Mouse (Mus musculus): ENCODE data around the gene Zc3h14. TPM values are rescaled to one million over a fixed set of nuclear protein-coding genes. Genes with fewer than 3 reads are reported as not detected.

The Zc3h14 gene
- polyA plus RNA-seq (2015; fragmentation: Nextera tagmentation; extraction: Ambion mirVana) = 34.1 and 37.9 TPM in 2 replicates

DNA sequence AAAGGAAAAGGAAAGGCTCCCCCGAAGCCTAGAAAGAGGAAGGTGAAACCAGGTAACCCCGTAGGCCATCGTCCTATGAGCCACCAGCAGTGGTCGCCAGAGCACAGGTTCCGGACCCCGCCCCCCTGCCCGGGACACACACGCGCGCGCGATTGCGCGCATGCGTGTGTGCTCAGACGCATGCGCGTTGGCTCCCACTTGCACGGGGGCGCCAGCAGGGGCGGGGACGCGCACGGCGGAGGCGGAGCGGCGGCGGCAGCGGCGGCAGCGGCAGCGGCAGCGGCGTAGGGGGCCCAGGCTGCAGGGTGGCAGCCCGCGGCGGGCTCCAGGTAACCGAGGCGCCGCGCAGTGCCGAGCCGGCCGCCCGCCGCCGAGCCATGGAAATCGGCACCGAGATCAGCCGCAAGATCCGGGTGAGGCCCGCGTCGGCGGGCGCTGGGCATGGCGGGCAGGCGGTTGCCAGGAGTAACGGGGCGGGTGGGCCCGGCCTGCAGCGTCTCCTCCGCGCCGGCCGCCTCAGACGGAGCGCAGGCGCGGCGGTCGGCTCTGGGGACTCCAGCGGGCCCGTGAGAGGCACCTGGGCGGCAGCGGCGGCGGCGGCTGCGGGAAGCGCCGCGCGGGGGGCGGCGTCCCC lies at the start of gene Zc3h14:
TSS of gene Zc3h14 (plus strand) at position 219 of the 634 bp plus-strand sequence.
- Histone ChIP-seq H3K27me3 (replicated peaks; ENCODE audit: control insufficient read depth, insufficient read depth, low read length) (no peaks in the 10 kb centered on the region), H3K9ac (ENCODE audit: low read depth, low read length) (peak within 1 kb of the TSS; percentile 86), H3K9me3 (ENCODE audit: control insufficient read depth) (no peaks in the 10 kb centered on the region), H3K4me1 (replicated peaks; ENCODE audit: control insufficient read depth, insufficient read depth, low read length) (no peaks in the 10 kb centered on the region), H3K4me3 (ENCODE audit: low read depth, low read length) (peak within 1 kb of the TSS; percentile 90), H3K4me2 (replicated peaks; ENCODE audit: low read depth) (peak within 1 kb of the TSS; percentile 66), H3K27ac (ENCODE audit: low read depth, low read length) (peak within 1 kb of the TSS; percentile 85), H3K36me3 (ENCODE audit: control insufficient read depth, insufficient read depth) (0 out of 2 replicates have a peak, but pooled peaks cover 4% of the 10 kb centered on the region)
- TF ChIP-seq CTCF (IDR thresholded peaks at IDR 0.05; ENCODE audit: low read depth) = peak; percentile 82
- ATAC-seq = peak; percentile 97
- under 1% methylated on average over 69 of the region's 87 CpGs for WGBS

DNA sequence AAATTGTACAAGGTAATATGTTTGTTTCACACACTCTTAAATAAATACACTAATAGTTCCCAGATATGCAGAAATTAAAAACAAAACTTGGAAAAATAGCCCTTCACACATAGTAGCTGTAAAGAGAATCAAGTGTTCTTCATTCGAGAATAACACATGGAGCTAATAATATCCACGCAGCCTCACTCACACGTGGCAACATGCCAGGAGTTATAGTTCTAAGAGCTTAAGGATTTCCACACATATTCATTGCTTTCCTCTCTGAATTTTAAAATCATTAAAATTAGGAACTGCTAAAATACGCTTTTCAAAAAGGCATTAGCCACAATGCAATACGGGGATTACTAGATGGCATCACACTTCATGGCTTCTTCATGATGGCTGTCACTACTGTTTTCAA lies 49.6 kb upstream of the Zc3h14 start:
- Histone ChIP-seq H3K4me2 (replicated peaks; ENCODE audit: low read depth) (no peak overlapping the region), H3K4me1 (replicated peaks; ENCODE audit: control insufficient read depth, insufficient read depth, low read length) (no peaks in the 10 kb centered on the region), H3K9me3 (ENCODE audit: control insufficient read depth) (no peaks in the 10 kb centered on the region), H3K9ac (ENCODE audit: low read depth, low read length) (no peak overlapping the region), H3K36me3 (ENCODE audit: control insufficient read depth, insufficient read depth) (peaks cover 18% of the 10 kb centered on the region), H3K27ac (ENCODE audit: low read depth, low read length) (no peak overlapping the region), H3K4me3 (ENCODE audit: low read depth, low read length) (no peak overlapping the region), H3K27me3 (replicated peaks; ENCODE audit: control insufficient read depth, insufficient read depth, low read length) (no peaks in the 10 kb centered on the region)
- WGBS = 75% methylated on average over 5 of the region's 5 CpGs
- no peak for TF ChIP-seq CTCF (IDR thresholded peaks at IDR 0.05; ENCODE audit: low read depth)
- no peak for ATAC-seq

DNA sequence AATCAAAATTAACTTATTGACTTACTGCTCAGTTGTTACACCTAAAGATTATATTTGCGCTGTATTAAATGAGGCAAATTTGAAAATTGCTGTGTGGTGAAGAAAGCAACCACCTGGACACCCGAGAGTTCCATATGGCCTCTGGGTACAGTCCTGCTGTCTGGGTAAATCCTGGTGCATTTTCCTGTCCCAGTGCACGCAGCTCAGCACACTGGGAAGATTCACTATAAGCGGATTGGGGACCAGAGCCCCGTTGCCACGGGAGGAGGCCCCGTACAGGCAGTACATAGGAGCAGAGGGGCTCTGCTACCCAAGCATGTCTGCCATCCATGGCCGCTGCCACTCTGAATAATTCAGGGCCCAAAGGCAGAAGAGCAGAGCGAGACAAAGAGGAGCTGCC lies 45.2 kb upstream of the Zc3h14 start:
- Histone ChIP-seq H3K27me3 (replicated peaks; ENCODE audit: control insufficient read depth, insufficient read depth, low read length) (no peaks in the 10 kb centered on the region), H3K4me2 (replicated peaks; ENCODE audit: low read depth) (no peak overlapping the region), H3K36me3 (ENCODE audit: control insufficient read depth, insufficient read depth) (peaks cover 18% of the 10 kb centered on the region; the same call in 1 of the 2 replicates), H3K27ac (ENCODE audit: low read depth, low read length) (no peak overlapping the region), H3K4me3 (ENCODE audit: low read depth, low read length) (no peak overlapping the region), H3K9ac (ENCODE audit: low read depth, low read length) (no peak overlapping the region), H3K9me3 (ENCODE audit: control insufficient read depth) (no peaks in the 10 kb centered on the region), H3K4me1 (replicated peaks; ENCODE audit: control insufficient read depth, insufficient read depth, low read length) (no peaks in the 10 kb centered on the region)
- ATAC-seq = no peak
- TF ChIP-seq CTCF (IDR thresholded peaks at IDR 0.05; ENCODE audit: low read depth) = no peak
- 95% methylated on average over 9 of the region's 9 CpGs for WGBS

DNA sequence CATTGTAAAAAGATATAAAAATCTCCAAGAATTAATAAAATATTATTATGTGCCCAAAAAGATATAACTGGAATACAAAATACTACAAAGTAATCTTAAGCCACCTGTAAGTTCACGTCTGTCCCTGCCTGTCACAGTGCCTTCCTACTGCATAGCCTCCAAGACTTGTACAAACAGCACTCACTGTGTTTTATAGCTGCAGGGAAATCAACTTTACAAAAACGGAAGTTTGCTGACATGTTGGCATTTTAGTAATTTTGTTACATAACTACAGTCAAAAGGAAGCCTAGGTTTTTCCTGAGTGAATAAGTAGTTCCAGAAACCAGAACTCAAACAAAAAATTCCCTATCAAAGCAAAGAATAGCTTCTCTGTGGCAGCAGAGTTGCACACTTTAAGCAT lies 43.2 kb upstream of the Zc3h14 start:
- Histone ChIP-seq H3K9ac (ENCODE audit: low read depth, low read length) (no peak overlapping the region), H3K4me2 (replicated peaks; ENCODE audit: low read depth) (no peak overlapping the region), H3K27me3 (replicated peaks; ENCODE audit: control insufficient read depth, insufficient read depth, low read length) (no peaks in the 10 kb centered on the region), H3K36me3 (ENCODE audit: control insufficient read depth, insufficient read depth) (peaks cover 16% of the 10 kb centered on the region; the same call in 1 of the 2 replicates), H3K4me3 (ENCODE audit: low read depth, low read length) (no peak overlapping the region), H3K9me3 (ENCODE audit: control insufficient read depth) (no peaks in the 10 kb centered on the region), H3K4me1 (replicated peaks; ENCODE audit: control insufficient read depth, insufficient read depth, low read length) (no peaks in the 10 kb centered on the region), H3K27ac (ENCODE audit: low read depth, low read length) (no peak overlapping the region)
- no peak for ATAC-seq
- TF ChIP-seq CTCF (IDR thresholded peaks at IDR 0.05; ENCODE audit: low read depth) = no peak
- 79% methylated on average over 2 of the region's 2 CpGs for WGBS

DNA sequence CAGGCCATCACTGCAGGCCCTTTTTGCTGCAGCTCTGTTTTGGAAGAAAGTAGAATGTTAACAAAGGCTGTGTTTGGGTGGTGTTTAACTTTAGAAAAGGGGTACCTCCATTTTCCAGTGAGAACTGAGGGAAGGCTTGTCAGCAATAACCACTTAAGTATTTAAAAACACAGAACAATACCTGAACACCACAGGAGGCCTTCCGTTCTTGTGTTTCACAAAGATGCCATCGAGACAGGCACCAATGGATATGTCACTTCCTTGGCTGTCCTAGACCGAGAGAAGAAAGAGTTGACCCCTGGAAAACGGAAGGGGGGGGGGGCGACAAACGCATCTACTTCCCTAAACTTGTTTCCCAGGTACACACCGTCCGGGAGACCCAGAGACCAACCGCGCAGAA lies 42.8 kb upstream of the Zc3h14 start:
- ATAC-seq = no peak
- 89% methylated on average over 10 of the region's 10 CpGs for WGBS
- TF ChIP-seq CTCF (IDR thresholded peaks at IDR 0.05; ENCODE audit: low read depth) = no peak

DNA sequence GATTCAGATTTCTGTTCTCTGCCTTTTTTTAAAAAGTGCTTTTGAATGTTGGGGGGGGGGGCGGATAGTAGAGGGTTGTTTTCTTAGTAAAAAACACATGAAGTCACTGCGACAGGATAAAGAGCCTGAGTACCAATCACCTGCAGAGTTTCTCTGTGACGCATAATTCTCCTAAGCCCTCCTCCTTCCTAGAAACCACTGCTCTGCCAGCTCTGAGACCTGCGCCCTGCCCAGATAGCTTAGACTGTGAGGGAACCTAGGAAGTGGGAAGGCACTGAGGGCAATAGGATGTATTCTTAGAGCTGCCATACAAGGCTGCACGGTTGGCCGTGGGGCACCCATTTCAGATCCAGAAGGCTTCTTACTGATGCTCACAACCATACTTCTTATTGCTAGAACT lies 33.9 kb upstream of the Zc3h14 start:
- peaks cover 6% of the 10 kb centered on the region; the same call in 1 of the 2 replicates for H3K36me3 ChIP-seq (ENCODE audit: control insufficient read depth, insufficient read depth)
- H3K9me3 ChIP-seq (ENCODE audit: control insufficient read depth) = no peaks in the 10 kb centered on the region
- 86% methylated on average over 6 of the region's 6 CpGs for WGBS
- no peak overlapping the region for H3K9ac ChIP-seq (ENCODE audit: low read depth, low read length)
- no peaks in the 10 kb centered on the region for H3K27me3 ChIP-seq (replicated peaks; ENCODE audit: control insufficient read depth, insufficient read depth, low read length)
- no peak overlapping the region for H3K27ac ChIP-seq (ENCODE audit: low read depth, low read length)
- no peak overlapping the region for H3K4me2 ChIP-seq (replicated peaks; ENCODE audit: low read depth)
- H3K4me1 ChIP-seq (replicated peaks; ENCODE audit: control insufficient read depth, insufficient read depth, low read length) = 0 out of 2 replicates have a peak, but pooled peaks cover 6% of the 10 kb centered on the region
- no peak overlapping the region for H3K4me3 ChIP-seq (ENCODE audit: low read depth, low read length)
- no peak for ATAC-seq
- no peak for TF ChIP-seq CTCF (IDR thresholded peaks at IDR 0.05; ENCODE audit: low read depth)

More for the DNA sequence above, 42.8 kb upstream of the Zc3h14 start:
- no peaks in the 10 kb centered on the region for H3K9me3 ChIP-seq (ENCODE audit: control insufficient read depth)
- no peak overlapping the region for H3K4me3 ChIP-seq (ENCODE audit: low read depth, low read length)
- H3K27me3 ChIP-seq (replicated peaks; ENCODE audit: control insufficient read depth, insufficient read depth, low read length) = no peaks in the 10 kb centered on the region
- no peak overlapping the region for H3K4me2 ChIP-seq (replicated peaks; ENCODE audit: low read depth)
- peaks cover 15% of the 10 kb centered on the region; the same call in 1 of the 2 replicates for H3K36me3 ChIP-seq (ENCODE audit: control insufficient read depth, insufficient read depth)
- no peak overlapping the region for H3K27ac ChIP-seq (ENCODE audit: low read depth, low read length)
- no peak overlapping the region for H3K9ac ChIP-seq (ENCODE audit: low read depth, low read length)
- no peaks in the 10 kb centered on the region for H3K4me1 ChIP-seq (replicated peaks; ENCODE audit: control insufficient read depth, insufficient read depth, low read length)
